Mouse (Mus musculus): ENCODE results near the gene Srrm3. TPM values are rescaled to one million over a fixed set of nuclear protein-coding genes. Genes with fewer than 3 reads are reported as not detected.

Srrm3 gene
- polyA plus RNA-seq, 1 experiment from 2014 or later, result not detected

DNA sequence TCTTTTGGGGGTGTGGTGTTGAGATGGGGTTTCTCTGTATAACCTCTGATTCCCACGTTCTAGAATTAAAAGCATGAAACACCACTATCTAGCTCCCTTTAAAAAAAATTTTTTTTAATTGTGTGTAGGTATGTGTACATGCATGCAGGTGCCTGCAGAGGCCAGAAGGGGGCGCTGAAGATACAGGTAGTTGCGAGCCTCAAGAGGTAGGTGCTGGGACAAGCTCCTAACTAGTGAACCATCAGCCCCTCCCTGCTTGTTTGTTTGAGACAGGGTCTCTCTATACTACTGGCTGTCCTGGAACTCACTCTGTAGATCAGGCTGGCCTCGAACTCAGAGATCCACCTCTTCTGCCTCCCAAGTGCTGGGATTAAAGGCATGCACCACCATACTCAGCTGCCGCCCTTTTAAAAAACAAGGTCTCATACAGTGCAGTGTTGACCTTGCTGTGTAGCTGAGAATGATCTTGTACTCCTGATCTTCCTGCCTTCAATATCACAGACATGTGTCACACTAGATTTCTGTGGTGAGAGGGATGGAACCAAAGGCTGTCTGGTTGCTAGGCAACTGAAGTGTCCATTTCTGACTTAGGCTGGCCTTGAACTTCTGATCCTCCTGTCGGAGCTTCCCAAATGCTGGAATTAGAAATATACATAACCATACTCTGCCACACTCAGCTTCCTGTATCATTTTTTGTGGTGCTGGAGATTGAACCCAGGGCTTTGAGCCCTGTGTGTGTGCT, 94.8 kb downstream of the Srrm3 start:
- TF ChIP-seq EP300 (IDR thresholded peaks at IDR 0.05; ENCODE audit: low read depth) (no peak), CTCF (IDR thresholded peaks at IDR 0.05; ENCODE audit: low read depth) (peak; percentile 58)
- H3K9ac ChIP-seq (replicated peaks), result no peak overlapping the region
- H3K4me2 ChIP-seq (ENCODE audit: low read depth, low read length), result no peak overlapping the region
- H3K27me3 ChIP-seq (ENCODE audit: insufficient read depth, low read length), result no peaks in the 10 kb centered on the region; the same call in 1 of the 2 replicates
- ATAC-seq (no peak), DNase-seq (peak; percentile 64)
- H3K9me3 ChIP-seq (ENCODE audit: low read length), result no peaks in the 10 kb centered on the region
- no peak overlapping the region for H3K27ac ChIP-seq (ENCODE audit: low read depth)
- H3K4me1 ChIP-seq (ENCODE audit: insufficient read depth), result peaks cover 17% of the 10 kb centered on the region
- H3K36me3 ChIP-seq (replicated peaks; ENCODE audit: insufficient read depth, low read length), result no peaks in the 10 kb centered on the region
- WGBS (ENCODE audit: insufficient replicate concordance), result 48% methylated on average over 6 of the region's 6 CpGs
- H3K4me3 ChIP-seq (ENCODE audit: low read depth, low read length), result no peak overlapping the region

DNA sequence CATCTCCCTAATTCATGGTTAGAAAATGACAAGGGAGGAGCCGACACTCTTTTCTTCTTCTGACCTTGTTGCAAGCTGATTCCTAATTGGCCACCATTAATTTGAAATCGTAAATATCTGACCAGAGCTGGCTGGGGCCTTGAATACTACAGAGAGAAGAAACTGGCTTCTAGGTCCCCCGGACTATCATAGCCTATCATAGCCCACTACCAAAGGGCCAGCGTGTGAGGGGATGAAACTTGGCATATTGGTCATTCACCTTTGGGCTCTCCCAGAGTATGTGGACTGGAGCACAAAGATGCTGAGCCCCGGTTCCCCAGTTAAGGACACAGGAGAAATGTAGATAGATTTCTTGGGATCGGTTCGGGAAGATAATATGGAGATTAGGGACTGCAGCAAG, 96.4 kb downstream of the Srrm3 start:
- no peaks in the 10 kb centered on the region for H3K9me3 ChIP-seq (ENCODE audit: low read length)
- 42% methylated on average over 7 of the region's 7 CpGs for whole genome bisulfite sequencing (ENCODE audit: insufficient replicate concordance)
- H3K4me1 ChIP-seq (ENCODE audit: insufficient read depth), result peaks cover 27% of the 10 kb centered on the region
- 0 out of 2 replicates have a peak overlapping the region, but pooled peaks have one; percentile 28 for H3K4me3 ChIP-seq (ENCODE audit: low read depth, low read length)
- TF ChIP-seq EP300 (IDR thresholded peaks at IDR 0.05; ENCODE audit: low read depth) (no peak), CTCF (IDR thresholded peaks at IDR 0.05; ENCODE audit: low read depth) (no peak)
- H3K27ac ChIP-seq (ENCODE audit: low read depth), result no peak overlapping the region
- DNase-seq, result no peak
- ATAC-seq, result no peak
- H3K36me3 ChIP-seq (replicated peaks; ENCODE audit: insufficient read depth, low read length), result peaks cover 3% of the 10 kb centered on the region; the same call in 1 of the 2 replicates
- H3K9ac ChIP-seq (replicated peaks), result 0 out of 2 replicates have a peak overlapping the region, but pooled peaks have one; percentile 23
- H3K27me3 ChIP-seq (ENCODE audit: insufficient read depth, low read length), result no peaks in the 10 kb centered on the region; the same call in 1 of the 2 replicates
- H3K4me2 ChIP-seq (ENCODE audit: low read depth, low read length), result peak overlapping the region; percentile 63

DNA sequence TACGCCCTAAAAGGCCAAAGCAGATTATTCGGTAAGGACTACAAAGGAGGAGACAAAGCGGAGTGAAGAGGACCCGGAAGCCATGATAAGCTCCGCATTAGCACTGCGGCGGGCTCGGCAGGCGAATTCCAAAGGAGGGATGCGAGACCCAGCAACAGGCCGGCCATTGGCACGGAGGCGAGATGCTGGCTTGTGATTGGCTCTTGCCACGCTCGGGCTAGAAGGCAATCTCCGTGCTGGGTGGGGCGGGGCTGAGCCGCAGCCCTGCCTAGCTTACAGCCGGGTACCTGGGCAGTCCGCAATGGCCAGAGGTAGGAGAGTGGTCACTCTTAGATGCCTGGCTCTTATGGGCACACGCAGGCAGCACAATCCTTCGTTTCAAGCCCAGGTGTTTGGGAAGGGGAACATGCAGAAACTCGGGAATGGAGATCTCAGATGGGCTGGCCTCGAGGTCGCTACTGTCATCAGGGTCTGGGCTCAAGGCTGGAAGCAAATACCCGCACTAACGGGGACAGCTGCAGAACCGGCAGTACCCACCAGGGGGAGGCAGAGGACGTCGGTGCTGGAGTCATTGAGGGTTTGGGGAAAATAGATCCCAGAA, 97.0 kb downstream of the Srrm3 start:
- peak overlapping the region; percentile 28; the same call in 1 of the 2 replicates for H3K4me3 ChIP-seq (ENCODE audit: low read depth, low read length)
- H3K27me3 ChIP-seq (ENCODE audit: insufficient read depth, low read length), result no peaks in the 10 kb centered on the region; the same call in 1 of the 2 replicates
- peak; percentile 90 for DNase-seq
- no peaks in the 10 kb centered on the region for H3K9me3 ChIP-seq (ENCODE audit: low read length)
- 8% methylated on average over 28 of the region's 30 CpGs for WGBS (ENCODE audit: insufficient replicate concordance)
- H3K4me2 ChIP-seq (ENCODE audit: low read depth, low read length), result peak overlapping the region; percentile 63
- TF ChIP-seq EP300 (IDR thresholded peaks at IDR 0.05; ENCODE audit: low read depth) (no peak), CTCF (IDR thresholded peaks at IDR 0.05; ENCODE audit: low read depth) (peak; percentile 95)
- peak; percentile 89 for ATAC-seq
- peaks cover 27% of the 10 kb centered on the region for H3K4me1 ChIP-seq (ENCODE audit: insufficient read depth)
- H3K9ac ChIP-seq (replicated peaks), result peak overlapping the region; percentile 23; the same call in 1 of the 2 replicates
- peaks cover 3% of the 10 kb centered on the region; the same call in 1 of the 2 replicates for H3K36me3 ChIP-seq (replicated peaks; ENCODE audit: insufficient read depth, low read length)
- no peak overlapping the region for H3K27ac ChIP-seq (ENCODE audit: low read depth)

DNA sequence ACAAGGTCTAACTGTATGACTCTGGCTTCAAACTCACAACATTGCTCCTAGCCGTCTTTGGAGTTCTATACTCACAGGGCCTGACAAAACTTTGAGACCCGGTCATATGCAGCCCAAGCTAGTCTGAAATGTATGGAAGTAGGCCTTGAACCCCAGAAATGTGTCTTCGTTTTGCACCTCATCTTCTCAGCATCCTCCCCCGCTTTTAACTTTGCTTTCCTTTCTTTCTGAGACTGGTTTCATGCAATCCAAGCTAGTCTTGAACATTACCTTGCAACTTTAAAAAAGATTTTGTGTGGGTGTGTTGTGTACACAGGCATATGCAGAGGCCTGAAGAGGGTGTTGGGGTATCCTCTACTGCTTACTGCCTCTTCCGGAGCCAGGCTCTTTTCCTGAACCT, 97.6 kb downstream of the Srrm3 start:
- Histone ChIP-seq H3K27me3 (ENCODE audit: insufficient read depth, low read length) (no peaks in the 10 kb centered on the region; the same call in 1 of the 2 replicates), H3K4me2 (ENCODE audit: low read depth, low read length) (no peak overlapping the region)
- WGBS (ENCODE audit: insufficient replicate concordance), result 59% methylated on average over 5 of the region's 5 CpGs

DNA sequence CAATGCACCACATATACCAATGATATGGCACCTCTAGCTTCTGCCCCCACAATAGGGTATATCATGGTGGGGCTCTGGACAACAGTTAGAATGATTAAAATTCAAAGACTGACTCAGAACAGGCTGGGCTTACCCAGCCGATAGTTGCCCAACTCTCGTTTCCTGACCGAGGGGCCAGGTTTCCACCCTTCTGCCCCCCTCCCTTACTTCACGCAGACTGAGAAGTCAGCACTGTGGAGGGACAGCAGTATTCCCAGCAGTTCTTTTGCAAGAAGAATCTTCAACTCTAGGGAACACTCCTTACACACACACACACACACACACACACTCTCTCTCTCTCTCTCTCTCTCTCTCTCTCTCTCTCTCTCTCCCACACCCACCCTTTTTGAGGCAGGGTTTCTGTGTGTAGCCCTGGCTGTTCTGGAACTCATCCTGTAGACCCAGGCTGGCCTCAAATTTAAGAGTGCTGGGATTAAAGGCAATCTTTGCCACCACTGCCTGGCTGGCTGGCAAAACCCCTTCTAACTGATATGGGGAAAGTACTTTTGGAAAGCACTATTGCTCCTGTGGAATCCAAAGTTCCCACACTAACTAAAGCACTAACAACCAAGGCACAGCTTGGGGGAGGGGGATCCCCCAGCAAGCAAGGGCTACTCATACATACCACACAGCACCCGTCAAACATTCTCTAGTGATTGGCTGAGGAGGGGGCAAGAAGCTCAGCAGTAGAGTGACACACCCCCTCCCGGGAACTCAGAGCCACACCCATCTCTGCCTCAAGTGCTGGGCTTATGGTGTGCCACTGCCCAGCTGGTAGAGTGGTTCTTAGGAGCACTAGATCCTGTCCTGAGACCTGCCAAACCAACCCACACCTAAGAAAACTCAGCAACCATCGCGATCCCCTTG, 98.9 kb downstream of the Srrm3 start:
- H3K4me1 ChIP-seq (ENCODE audit: insufficient read depth), result peaks cover 38% of the 10 kb centered on the region
- no peak for DNase-seq

More for the DNA sequence above, 97.6 kb downstream of the Srrm3 start:
- Histone ChIP-seq H3K9me3 (ENCODE audit: low read length) (no peaks in the 10 kb centered on the region), H3K9ac (replicated peaks) (no peak overlapping the region; the same call in 1 of the 2 replicates), H3K4me3 (ENCODE audit: low read depth, low read length) (no peak overlapping the region), H3K4me1 (ENCODE audit: insufficient read depth) (peaks cover 32% of the 10 kb centered on the region), H3K36me3 (replicated peaks; ENCODE audit: insufficient read depth, low read length) (peaks cover 6% of the 10 kb centered on the region), H3K27ac (ENCODE audit: low read depth) (no peak overlapping the region)
- DNase-seq, result no peak
- TF ChIP-seq EP300 (IDR thresholded peaks at IDR 0.05; ENCODE audit: low read depth) (no peak), CTCF (IDR thresholded peaks at IDR 0.05; ENCODE audit: low read depth) (no peak)
- no peak for ATAC-seq

More for the DNA sequence above, 98.9 kb downstream of the Srrm3 start:
- H3K27ac ChIP-seq (ENCODE audit: low read depth), result no peak overlapping the region
- H3K36me3 ChIP-seq (replicated peaks; ENCODE audit: insufficient read depth, low read length), result peaks cover 19% of the 10 kb centered on the region
- 0 out of 2 replicates have a peak overlapping the region, but pooled peaks have one; percentile 21 for H3K9ac ChIP-seq (replicated peaks)
- no peaks in the 10 kb centered on the region; the same call in 1 of the 2 replicates for H3K27me3 ChIP-seq (ENCODE audit: insufficient read depth, low read length)
- no peaks in the 10 kb centered on the region for H3K9me3 ChIP-seq (ENCODE audit: low read length)
- TF ChIP-seq EP300 (IDR thresholded peaks at IDR 0.05; ENCODE audit: low read depth), result no peak
- no peak for ATAC-seq
- no peak overlapping the region for H3K4me2 ChIP-seq (ENCODE audit: low read depth, low read length)
- H3K4me3 ChIP-seq (ENCODE audit: low read depth, low read length), result no peak overlapping the region
- 43% methylated on average over 8 of the region's 8 CpGs for WGBS (ENCODE audit: insufficient replicate concordance)

All from liver, postnatal 0 days (tissue).